28 mouse cellular contexts compared by ENCODE assay signal in the genomic region with DNA sequence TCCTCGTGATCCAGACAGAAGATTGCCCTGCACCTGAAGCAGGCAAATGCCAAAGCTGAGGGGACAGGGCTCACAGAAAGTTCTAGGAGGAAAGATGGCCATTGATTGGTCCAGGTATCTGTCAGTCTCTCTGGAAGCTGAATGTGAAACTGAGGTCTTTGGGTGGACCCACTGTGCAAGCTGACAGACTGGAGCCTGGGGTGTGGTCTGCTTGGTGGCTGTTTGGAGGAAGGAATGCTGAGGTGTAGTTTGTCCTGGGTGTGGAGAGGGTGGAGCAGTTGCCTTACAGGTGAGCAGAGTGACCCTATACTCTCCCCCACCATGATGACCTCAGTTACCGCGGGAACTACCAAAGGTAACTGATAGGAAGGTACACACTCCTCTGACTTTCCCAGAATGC. TPM values are rescaled to one million over a fixed set of nuclear protein-coding genes. Genes with fewer than 3 reads are reported as not detected.
A peak's percentile ranks its signal among the peaks of the same experiment; 100 is the strongest.
DNase-seq lines count a peak whose midpoint lies in the region; ATAC-seq and TF ChIP-seq lines count a peak whose summit lies in the region.
"Had no signal": no experiment of that assay in that cellular context is flagged by ENCODE, and none has a peak within 500 bp of the region (broad histone marks: within the 10 kb centered on the region; RNA-seq: fewer than 3 reads in every experiment).

No protein-coding gene starts in this region.

- H3K9ac ChIP-seq in lung, postnatal 0 days (replicated peaks; ENCODE audit: low read depth) = no peak overlapping the region
- H3K9ac ChIP-seq in stomach, postnatal 0 days (ENCODE audit: low read length) = no peak overlapping the region
- H3K9ac ChIP-seq in midbrain, embryonic 15.5 days = no peak overlapping the region
- H3K9ac ChIP-seq: heart, embryonic 15.5 days; hindbrain, embryonic 14.5 days; limb, embryonic 15.5 days had no signal

- no peak overlapping the region for H3K4me2 ChIP-seq in lung, postnatal 0 days (replicated peaks; ENCODE audit: low read depth, low read length)
- H3K4me2 ChIP-seq in stomach, postnatal 0 days (replicated peaks; ENCODE audit: low read depth) = 0 out of 2 replicates have a peak overlapping the region, but pooled peaks have one; percentile 11
- no peak overlapping the region for H3K4me2 ChIP-seq in midbrain, embryonic 15.5 days
- H3K4me2 ChIP-seq: heart, embryonic 15.5 days; hindbrain, embryonic 14.5 days; limb, embryonic 15.5 days had no signal

- H3K27ac ChIP-seq in lung, postnatal 0 days (ENCODE audit: low read length) = no peak overlapping the region
- H3K27ac ChIP-seq in stomach, postnatal 0 days (replicated peaks) = 0 out of 2 replicates have a peak overlapping the region, but pooled peaks have one; percentile 56
- no peak overlapping the region for H3K27ac ChIP-seq in midbrain, embryonic 15.5 days
- H3K27ac ChIP-seq: forebrain, embryonic 10.5 days; heart, embryonic 15.5 days; hindbrain, embryonic 14.5 days; left cerebral cortex, adult 2 months; limb, embryonic 15.5 days; midbrain, embryonic 10.5 days had no signal

- TF ChIP-seq CTCF in lung, postnatal 0 days (IDR thresholded peaks at IDR 0.05) = no peak
- TF ChIP-seq CTCF in stomach, postnatal 0 days (IDR thresholded peaks at IDR 0.05; ENCODE audit: low read depth) = no peak

- no peaks in the 10 kb centered on the region for H3K27me3 ChIP-seq in lung, postnatal 0 days (replicated peaks; ENCODE audit: insufficient read depth, low read length)
- H3K27me3 ChIP-seq in stomach, postnatal 0 days (ENCODE audit: control insufficient read depth, insufficient read depth, low read length) = no peaks in the 10 kb centered on the region
- 0 out of 2 replicates have a peak, but pooled peaks cover 3% of the 10 kb centered on the region for H3K27me3 ChIP-seq in midbrain, embryonic 15.5 days (replicated peaks)
- H3K27me3 ChIP-seq: heart, embryonic 15.5 days had no signal

- peak; percentile 38; the same call in 1 of the 2 replicates for ATAC-seq in lung, postnatal 0 days
- ATAC-seq in stomach, postnatal 0 days (ENCODE audit: low FRiP score, low TSS enrichment) = peak; percentile 98
- no peak for ATAC-seq in midbrain, embryonic 15.5 days (replicated peaks)
- ATAC-seq: forebrain, embryonic 16.5 days; inflammation-experienced regulatory T-cells, adult 6 months had no signal

- WGBS in lung, postnatal 0 days = 58% methylated on average over 3 of the region's 3 CpGs
- WGBS in large intestine, adult 2 months = 27% methylated on average over 3 of the region's 3 CpGs
- 57% methylated on average over 3 of the region's 3 CpGs for WGBS in stomach, postnatal 0 days
- 79% methylated on average over 3 of the region's 3 CpGs for WGBS in midbrain, embryonic 15.5 days

- no peaks in the 10 kb centered on the region for H3K4me1 ChIP-seq in lung, postnatal 0 days (ENCODE audit: insufficient read depth, low read depth, low read length)
- H3K4me1 ChIP-seq in stomach, postnatal 0 days (replicated peaks; ENCODE audit: control insufficient read depth, insufficient read depth) = no peaks in the 10 kb centered on the region
- no peaks in the 10 kb centered on the region for H3K4me1 ChIP-seq in midbrain, embryonic 15.5 days
- H3K4me1 ChIP-seq: forebrain, embryonic 10.5 days; heart, embryonic 15.5 days; limb, embryonic 15.5 days; midbrain, embryonic 10.5 days had no signal

- H3K4me3 ChIP-seq in lung, postnatal 0 days (ENCODE audit: low read depth, low read length) = no peak overlapping the region
- no peak overlapping the region for H3K4me3 ChIP-seq in stomach, postnatal 0 days (ENCODE audit: low read depth, low read length)
- no peak overlapping the region for H3K4me3 ChIP-seq in midbrain, embryonic 15.5 days
- H3K4me3 ChIP-seq: forebrain, embryonic 10.5 days; heart, embryonic 15.5 days; left cerebral cortex, adult 2 months; limb, embryonic 15.5 days; midbrain, embryonic 10.5 days had no signal

- TF ChIP-seq EP300 in lung, postnatal 0 days (IDR thresholded peaks at IDR 0.05) = no peak
- no peak for TF ChIP-seq EP300 in stomach, postnatal 0 days (optimal IDR thresholded peaks at IDR 0.05)

- peak; percentile 37 for DNase-seq in lung, postnatal 0 days (ENCODE audit: low spot score)
- no peak for DNase-seq in lung, postnatal 25 days (ENCODE audit: low spot score)
- peak; percentile 94 for DNase-seq in R1 (ENCODE audit: low read depth, low spot score)
- peak; percentile 81 for DNase-seq in large intestine, adult 2 months (ENCODE audit: low read depth, low spot score)
- DNase-seq in stomach, postnatal 0 days (ENCODE audit: low spot score) = peak; percentile 81
- no peak for DNase-seq in spleen, postnatal 4 days (ENCODE audit: low spot score in 2 of 2)
- DNase-seq in ovary, postnatal 14 days (ENCODE audit: low spot score) = no peak
- DNase-seq: cerebellum, adult 11 months; cerebellum, adult 9-11 months; gastrocnemius, postnatal 25 days; heart, postnatal 36 days; kidney, postnatal 25 days; layer of hippocampus, adult 9-11 months; left cerebral cortex, postnatal 4 days; lung, adult 18-20 months; lung, postnatal 4 days; thymus, adult 18-20 months; thymus, postnatal 4 days had no signal

- H3K36me3 ChIP-seq in lung, postnatal 0 days (ENCODE audit: insufficient read depth, low read length) = no peaks in the 10 kb centered on the region
- H3K36me3 ChIP-seq in stomach, postnatal 0 days (ENCODE audit: control insufficient read depth, insufficient read depth, low read length) = no peaks in the 10 kb centered on the region
- H3K36me3 ChIP-seq in midbrain, embryonic 15.5 days (replicated peaks) = no peaks in the 10 kb centered on the region
- H3K36me3 ChIP-seq: forebrain, embryonic 10.5 days; heart, embryonic 15.5 days; limb, embryonic 15.5 days; midbrain, embryonic 10.5 days had no signal

- no peaks in the 10 kb centered on the region for H3K9me3 ChIP-seq in lung, postnatal 0 days (ENCODE audit: low read length)
- no peaks in the 10 kb centered on the region for H3K9me3 ChIP-seq in stomach, postnatal 0 days (ENCODE audit: control insufficient read depth, low read length)
- no peaks in the 10 kb centered on the region for H3K9me3 ChIP-seq in midbrain, embryonic 15.5 days
- H3K9me3 ChIP-seq: heart, embryonic 15.5 days; limb, embryonic 15.5 days had no signal

RNA-seq across cellular contexts. Expression of a gene that starts 9.1 kb away (rescaled TPM):
- polyA plus RNA-seq in lung, postnatal 0 days (2015; fragmentation: Nextera tagmentation; extraction: Ambion mirVana) = 30.6 and 35.6 TPM in 2 replicates
- polyA plus RNA-seq in large intestine, adult 2 months (2012; rRNA removed) = 17.0 and 24.6 TPM in 2 replicates
- polyA plus RNA-seq in stomach, postnatal 0 days (2015; fragmentation: Nextera tagmentation; extraction: Ambion mirVana) = 34.2 and 37.0 TPM in 2 replicates
- 49.9 and 51.3 TPM in 2 replicates for polyA plus RNA-seq in midbrain, embryonic 15.5 days (2015; fragmentation: Nextera tagmentation; extraction: Ambion mirVana)

RNA-seq across cellular contexts. Expression of a gene that starts 18.9 kb away (rescaled TPM):
- polyA plus RNA-seq in lung, postnatal 0 days (2015; fragmentation: Nextera tagmentation; extraction: Ambion mirVana) = 0.05 and 0.06 TPM in 2 replicates
- polyA plus RNA-seq in large intestine, adult 2 months (2012; rRNA removed) = 0.10 TPM in 1 of 2 replicates, not detected in the other
- 0.07 and 0.11 TPM in 2 replicates for polyA plus RNA-seq in stomach, postnatal 0 days (2015; fragmentation: Nextera tagmentation; extraction: Ambion mirVana)
- 1.6 and 3.0 TPM in 2 replicates for polyA plus RNA-seq in midbrain, embryonic 15.5 days (2015; fragmentation: Nextera tagmentation; extraction: Ambion mirVana)
- polyA plus RNA-seq: kidney, embryonic 14.5 days had no signal

Comparison
In these comparisons a context has a peak if more than half of its experiments do, and no peak if none do; other contexts are left out.
1. DNase-seq: peak in lung, postnatal 0 days (single experiment), R1 (single experiment), large intestine, adult 2 months (single experiment) and stomach, postnatal 0 days (single experiment); none in lung, postnatal 25 days (single experiment), spleen, postnatal 4 days (0 of 2) and ovary, postnatal 14 days (single experiment).